Mouse (Mus musculus) pancreas, adult 10 weeks (tissue): ENCODE results near the gene Mrpl37. TPM values are rescaled to one million over a fixed set of nuclear protein-coding genes. Genes with fewer than 3 reads are reported as not detected.

Experiments
- polyA plus RNA-seq: library from polyadenylated mRNA; stranded (reverse); fragments of 350-450 nt; fragmentation: Illumina TruSeq; extraction: RNeasy Lipid Tissue Mini Kit (QIAGEN cat#74804); gene quantifications from one replicate; pipeline ENCODE4 v1.2.3, GENCODE M21; 2015; ENCODE audit warnings: low read depth, low replicate concordance; ENCODE audit not compliant: insufficient read depth

Gene Mrpl37
- polyA plus RNA-seq, result 26.9 TPM

DNA sequence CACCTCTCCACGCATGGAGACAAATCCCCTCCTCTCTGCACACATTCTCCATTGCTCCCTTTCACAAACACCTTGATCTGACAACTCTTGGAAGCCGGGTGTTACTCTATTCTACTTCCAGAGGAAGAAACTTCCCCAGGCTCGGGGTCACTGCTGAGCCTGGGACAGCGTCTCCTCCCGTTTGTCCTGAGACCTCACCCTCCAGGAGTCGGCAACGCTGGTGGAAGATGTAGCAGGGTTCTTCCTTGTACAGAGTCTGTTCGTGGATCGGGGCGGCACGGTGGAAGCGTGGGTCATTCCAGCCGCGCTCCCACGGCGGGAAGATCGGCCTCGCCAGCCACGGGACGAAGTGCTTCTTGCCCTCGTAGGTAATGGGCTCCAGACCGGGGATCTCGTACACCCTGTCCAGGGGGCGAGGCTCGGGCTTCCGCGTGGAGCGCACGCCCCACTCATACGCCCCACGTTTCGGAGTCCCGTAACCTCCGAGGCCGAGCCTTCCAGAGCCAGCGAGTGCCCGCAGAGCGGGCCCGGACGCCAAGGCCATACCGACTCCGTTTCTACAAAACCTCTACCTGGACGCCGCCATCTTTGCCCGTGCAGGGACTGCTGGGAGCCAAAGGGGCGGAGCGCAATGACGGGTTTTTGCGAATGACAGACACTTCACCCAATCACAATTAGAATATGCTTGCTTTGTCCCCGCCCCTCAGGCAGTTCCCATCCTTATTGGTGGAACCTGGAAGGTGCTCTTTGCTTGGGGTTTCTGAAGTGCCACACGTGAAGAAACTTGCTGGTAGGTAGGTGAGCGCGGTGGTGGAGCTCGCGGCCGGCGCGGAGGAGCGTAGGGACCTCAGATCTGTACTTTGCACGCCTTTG, at the start of gene Mrpl37, which contains the start of gene Cyb5rl:
TSS of gene Mrpl37 (minus strand) at position 617 of the 873 bp plus-strand sequence.
TSS of gene Cyb5rl (plus strand) at position 737 of the 873 bp plus-strand sequence.

DNA sequence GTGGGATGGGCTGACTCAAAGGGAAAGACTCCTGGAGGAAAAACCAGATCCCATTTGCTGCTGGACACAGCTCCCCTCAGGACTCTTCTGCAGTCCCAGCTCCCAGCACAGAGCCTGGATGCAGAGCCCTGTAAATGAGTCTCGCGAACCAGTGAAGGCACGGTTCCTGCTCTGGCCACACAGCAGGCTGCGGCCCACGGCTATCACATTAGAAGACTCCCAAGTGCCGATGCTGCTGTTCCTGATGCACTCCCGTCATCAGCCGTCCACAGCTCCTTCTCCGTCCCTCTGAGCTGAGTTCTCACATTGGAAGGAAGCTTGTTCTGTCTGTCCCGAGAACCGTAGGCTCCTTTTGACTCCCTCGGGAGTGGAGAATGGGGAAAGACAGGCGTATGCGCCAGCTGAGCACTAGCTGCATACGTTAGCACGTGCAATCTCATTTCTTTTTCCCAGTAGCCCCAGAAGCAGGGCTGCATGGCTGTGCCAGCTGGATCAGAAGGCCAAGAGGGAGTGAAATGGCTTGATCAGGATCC, 30.2 kb upstream of the Mrpl37 start, which contains the start of gene Cdcp2:
TSS of gene Cdcp2 (plus strand) at position 51 of the 533 bp plus-strand sequence.

Other genes with a start within 250 kb of the Mrpl37 start
- 16.3 TPM for gene Ssbp3, start 156.2 kb downstream of the Mrpl37 start, polyA plus RNA-seq
- 5.2 TPM for gene Cyb5rl, start 120 bp upstream of the Mrpl37 start, polyA plus RNA-seq
- gene Cdcp2, start 30.0 kb upstream of the Mrpl37 start, polyA plus RNA-seq, result not detected
- gene Tmem59, start 111.5 kb upstream of the Mrpl37 start, polyA plus RNA-seq, result 85.4 TPM
- gene Tceanc2, start 112.2 kb upstream of the Mrpl37 start, polyA plus RNA-seq, result 3.5 TPM
- gene Ldlrad1, start 142.3 kb upstream of the Mrpl37 start, polyA plus RNA-seq, result not detected
- 9.3 TPM for gene Lrrc42, start 186.7 kb upstream of the Mrpl37 start, polyA plus RNA-seq
- gene Hspb11, start 186.7 kb upstream of the Mrpl37 start, polyA plus RNA-seq, result 1.7 TPM
- 2.3 TPM for gene Dio1, start 240.3 kb upstream of the Mrpl37 start, polyA plus RNA-seq
- 20.8 TPM for gene Yipf1, start 247.5 kb upstream of the Mrpl37 start, polyA plus RNA-seq